Mouse (Mus musculus): Measurements from ENCODE around the gene Tmem69.

DNA sequence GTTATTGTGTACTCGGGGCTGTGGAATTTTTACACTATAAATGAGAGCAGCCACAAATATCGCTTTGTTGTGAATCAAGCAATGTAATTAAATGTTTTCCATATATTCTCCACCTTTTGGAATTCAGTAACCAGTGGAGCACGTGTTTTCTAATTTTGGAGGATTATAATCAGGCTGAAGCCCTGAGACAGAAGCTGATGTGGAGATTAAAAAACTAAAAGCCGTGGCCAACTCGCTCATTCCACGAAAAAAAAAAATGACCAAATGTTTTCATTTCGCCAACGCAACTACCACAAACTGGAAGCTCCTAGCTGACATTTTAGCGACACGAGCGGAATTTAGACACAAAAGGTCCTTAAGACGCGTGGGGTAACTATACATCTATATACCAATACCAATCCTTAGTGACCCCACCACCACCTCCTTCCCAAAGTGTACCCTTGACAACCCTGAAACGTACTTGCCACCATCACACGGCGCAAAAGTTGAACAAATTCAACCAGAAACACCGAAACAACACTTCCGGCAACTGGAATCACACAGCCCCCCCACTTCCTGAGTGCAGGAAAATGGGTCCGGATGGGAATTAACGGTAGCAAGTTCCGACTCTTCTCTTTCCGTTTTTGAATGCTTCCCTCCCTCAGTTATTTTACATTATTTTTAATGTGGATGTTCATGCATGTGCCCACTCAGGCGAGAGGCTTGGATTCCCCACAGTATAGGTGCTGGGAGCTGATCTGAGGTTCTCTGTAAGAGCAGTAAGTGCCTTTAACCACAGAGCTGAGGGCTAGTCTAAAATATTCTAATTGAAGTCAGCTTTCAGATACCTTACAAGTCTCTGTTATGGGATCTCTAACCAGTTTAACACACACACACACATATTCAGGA lies at the start of gene Tmem69:
- TF ChIP-seq CTCF (IDR thresholded peaks at IDR 0.05; ENCODE audit: borderline replicate concordance, insufficient read depth, low read length) (no peak), POLR2A (IDR thresholded peaks at IDR 0.05; ENCODE audit: low read depth, low read length) (peak; percentile 85)
